Mouse (Mus musculus): ENCODE data around the gene Wdfy1. TPM values are rescaled to one million over a fixed set of nuclear protein-coding genes. Genes with fewer than 3 reads are reported as not detected.

Gene Wdfy1
- total RNA-seq, 2 experiments from 2014 or later: 18.6 to 23.0 TPM

- peak; percentile 12 to 37 for DNase-seq
- intact Hi-C loops (cut with DNase I): loop anchor here (10.0 kb wide), 1 partner anchor 237 kb away; no protein-coding TSS in a partner anchor
Observed at GRCm38 (mm10) chr1:79671543-79672337, 104.2 kb downstream of the Wdfy1 start, which contains the start of gene Ap1s3. Gene Ap1s3, minus strand, starts transcription at chr1:79671972.

- intact Hi-C loops (cut with DNase I): loop anchor here (10.0 kb wide), 1 partner anchor 236 kb away; no protein-coding TSS in a partner anchor
- DNase-seq: no peak
Observed at GRCm38 (mm10) chr1:79671196-79671542, 104.8 kb downstream of the Wdfy1 start.

GRCm38 (mm10) chr1:79669419-79669974, 106.4 kb downstream of the Wdfy1 start:
- intact Hi-C loops (cut with DNase I): no loop called here
- no peak for DNase-seq

GRCm38 (mm10) chr1:79664911-79665310, 111.0 kb downstream of the Wdfy1 start:
- no peak for DNase-seq
- intact Hi-C loops (cut with DNase I): no loop called here

GRCm38 (mm10) chr1:79659598-79659997, 116.3 kb downstream of the Wdfy1 start:
- intact Hi-C loops (cut with DNase I): no loop called here
- no peak for DNase-seq

GRCm38 (mm10) chr1:79657411-79657810, 118.5 kb downstream of the Wdfy1 start:
- DNase-seq: no peak

GRCm38 (mm10) chr1:79655819-79656555, 120.0 kb downstream of the Wdfy1 start:
- intact Hi-C loops (cut with DNase I): no loop called here

More at GRCm38 (mm10) chr1:79657411-79657810, 118.5 kb downstream of the Wdfy1 start:
- intact Hi-C loops (cut with DNase I): no loop called here

GRCm38 (mm10) chr1:79654948-79655347, 121.0 kb downstream of the Wdfy1 start:
- intact Hi-C loops (cut with DNase I): no loop called here
- DNase-seq: no peak

More at GRCm38 (mm10) chr1:79655819-79656555, 120.0 kb downstream of the Wdfy1 start:
- DNase-seq: no peak

Other genes with a start within 250 kb of the Wdfy1 start
- gene Ap1s3, start 104.2 kb downstream of the Wdfy1 start, total RNA-seq (2021): under 1 TPM; 0.45 to 0.68 TPM
- gene Mrpl44, start 125 bp downstream of the Wdfy1 start, total RNA-seq (2021): 10 to 100 TPM; 56.9 to 58.5 TPM
- 10 to 100 TPM; 22.2 to 22.9 TPM for gene Serpine2, start 85.0 kb upstream of the Wdfy1 start, total RNA-seq (2021)